Mouse (Mus musculus): ENCODE measurements around the gene Lpo.

Gene Lpo

DNA sequence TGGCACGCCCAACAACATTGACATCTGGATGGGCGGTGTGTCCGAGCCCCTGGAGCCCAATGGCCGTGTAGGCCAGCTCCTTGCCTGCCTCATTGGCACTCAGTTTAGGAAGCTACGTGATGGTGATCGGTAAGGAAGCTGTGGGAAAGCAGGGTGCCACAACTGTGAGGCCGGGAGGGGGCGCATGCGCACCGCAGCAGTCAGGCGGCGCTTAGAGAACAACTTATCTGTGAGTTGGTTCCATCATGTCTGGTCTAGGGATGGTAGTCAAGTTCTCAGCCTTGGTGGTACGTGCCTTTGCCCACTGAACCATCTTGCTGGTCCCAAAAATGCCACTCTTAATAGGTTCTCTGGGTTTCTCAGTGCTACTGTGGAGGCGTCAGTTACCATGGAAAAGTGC, 25.5 kb downstream of the Lpo start:
- peak; percentile 49 for DNase-seq

DNA sequence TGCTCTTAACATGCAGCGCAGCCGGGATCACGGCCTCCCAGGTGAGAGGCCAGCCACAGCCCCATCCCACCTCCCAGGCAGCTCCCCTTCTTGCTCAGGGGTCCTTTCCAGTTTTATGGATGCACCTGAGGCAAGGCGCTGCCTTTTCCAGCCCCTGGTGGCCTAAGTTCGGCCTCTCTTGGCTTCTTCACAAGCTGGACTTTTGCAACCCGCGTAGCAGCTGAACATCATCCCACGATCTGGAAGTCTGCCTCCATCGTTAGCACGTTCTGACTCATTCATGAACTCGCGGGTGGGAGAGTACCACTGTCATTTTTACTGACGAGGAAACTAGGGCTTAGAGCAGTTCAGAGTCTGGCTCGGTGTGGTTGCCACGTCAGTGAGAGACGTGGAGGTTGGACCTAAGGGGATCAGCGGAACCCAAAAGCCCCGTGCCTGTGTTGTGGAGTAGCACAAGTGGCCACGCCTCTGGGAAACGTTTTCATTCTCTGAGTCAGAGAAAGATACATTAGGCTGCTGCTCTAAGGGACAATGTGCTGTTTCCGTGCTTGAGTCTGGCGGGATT, 26.3 kb downstream of the Lpo start:
- no peak for DNase-seq

DNA sequence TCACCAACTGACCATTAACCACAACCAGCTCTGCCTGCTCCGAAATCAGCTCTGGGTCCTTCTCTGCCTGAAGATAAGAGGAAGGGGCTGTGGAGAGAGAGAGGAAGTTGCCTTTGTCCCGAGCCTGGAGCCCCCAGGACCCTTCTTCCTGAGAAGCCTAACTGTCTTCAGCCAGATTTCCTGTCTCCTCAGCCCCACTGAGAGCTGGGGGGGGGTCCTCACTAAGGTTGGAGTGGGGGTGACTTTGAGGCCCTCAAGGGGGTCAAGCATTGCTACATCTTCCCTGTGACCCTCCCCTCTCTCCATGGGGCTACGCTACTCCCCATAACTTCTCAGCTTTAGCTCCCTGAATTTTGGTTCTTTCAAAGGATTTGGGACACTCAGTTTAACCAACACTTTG, 34.6 kb downstream of the Lpo start, which contains the start of gene Mpo:
TSS of gene Mpo (plus strand) at position 122 of the 400 bp plus-strand sequence.
- DNase-seq = no peak

DNA sequence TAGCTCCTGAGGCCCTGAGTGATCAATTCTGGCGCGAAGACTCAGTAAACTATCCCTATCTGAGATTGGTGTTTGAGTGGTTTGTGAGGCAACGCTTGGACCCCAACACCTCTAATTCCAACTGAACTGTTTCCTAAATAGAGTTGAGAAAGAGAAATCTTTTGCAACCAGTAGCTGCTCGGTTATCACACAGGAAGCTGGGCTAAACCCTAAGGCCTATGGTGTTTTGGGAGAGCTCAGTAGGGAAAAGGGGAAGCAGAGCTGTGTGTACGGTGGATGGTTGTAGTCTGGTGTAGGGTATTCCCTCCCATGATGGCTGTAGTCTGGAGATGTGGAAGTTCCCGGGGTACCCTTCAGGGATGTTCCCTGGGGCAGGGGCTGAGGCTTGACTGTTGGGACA, 38.0 kb downstream of the Lpo start:
- no peak for DNase-seq

DNA sequence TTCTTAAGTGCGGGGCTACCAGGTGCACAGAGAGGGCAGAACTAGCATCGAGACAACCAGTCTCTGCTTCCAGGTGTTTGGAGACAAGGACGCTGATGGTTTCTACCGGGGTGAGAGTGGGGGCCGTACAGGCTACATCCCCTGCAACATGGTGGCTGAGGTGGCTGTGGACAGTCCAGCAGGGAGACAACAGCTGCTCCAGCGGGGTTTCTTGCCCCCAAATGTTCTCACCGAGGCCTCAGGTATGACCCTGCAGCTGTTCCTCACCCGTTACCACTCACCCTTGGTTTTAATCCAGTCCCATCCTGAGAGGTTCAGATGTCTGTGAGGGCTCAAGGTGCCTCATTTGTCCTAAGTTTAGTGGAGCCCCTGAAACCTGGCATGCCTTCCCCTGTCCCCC, 48.0 kb downstream of the Lpo start:
- DNase-seq = no peak

DNA sequence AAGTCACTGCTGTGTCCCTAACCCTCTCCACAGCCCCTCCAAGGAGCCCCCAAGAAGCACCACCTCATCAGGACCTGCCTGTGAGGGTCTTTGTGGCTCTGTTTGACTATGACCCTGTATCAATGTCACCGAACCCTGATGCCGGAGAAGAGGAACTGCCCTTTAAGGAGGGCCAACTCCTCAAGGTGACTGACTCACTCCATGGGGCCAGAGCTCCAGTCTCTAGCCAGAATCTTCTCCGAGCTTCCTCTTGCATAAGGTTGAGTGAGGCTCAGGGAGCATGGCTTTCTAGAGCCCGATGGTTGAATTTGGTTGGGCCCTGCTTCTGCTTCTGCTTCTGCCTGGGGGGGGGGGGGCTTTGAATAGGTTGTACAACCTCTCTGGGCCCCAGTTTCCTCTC, 48.7 kb downstream of the Lpo start:
- no peak for DNase-seq

DNA sequence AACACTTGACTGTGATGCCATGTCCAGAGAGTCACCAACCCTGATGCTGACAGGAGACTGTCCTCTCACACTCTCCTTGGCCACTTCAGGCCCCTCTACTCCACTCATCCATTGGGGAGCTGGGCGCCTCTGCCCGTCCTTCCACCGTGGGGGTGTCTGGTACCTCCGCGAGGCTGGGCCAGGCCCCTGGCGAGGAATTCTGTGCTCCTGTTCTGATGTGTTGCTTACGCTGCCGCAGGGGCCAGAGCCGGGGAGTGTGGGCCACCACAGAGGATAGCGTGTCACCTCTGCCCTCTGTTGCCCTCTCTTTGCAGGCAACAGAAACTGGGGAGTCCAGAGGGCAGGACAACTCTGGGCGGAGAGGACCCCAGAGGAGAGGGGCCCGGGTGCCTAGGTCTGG, 49.2 kb downstream of the Lpo start:
- DNase-seq = no peak

DNA sequence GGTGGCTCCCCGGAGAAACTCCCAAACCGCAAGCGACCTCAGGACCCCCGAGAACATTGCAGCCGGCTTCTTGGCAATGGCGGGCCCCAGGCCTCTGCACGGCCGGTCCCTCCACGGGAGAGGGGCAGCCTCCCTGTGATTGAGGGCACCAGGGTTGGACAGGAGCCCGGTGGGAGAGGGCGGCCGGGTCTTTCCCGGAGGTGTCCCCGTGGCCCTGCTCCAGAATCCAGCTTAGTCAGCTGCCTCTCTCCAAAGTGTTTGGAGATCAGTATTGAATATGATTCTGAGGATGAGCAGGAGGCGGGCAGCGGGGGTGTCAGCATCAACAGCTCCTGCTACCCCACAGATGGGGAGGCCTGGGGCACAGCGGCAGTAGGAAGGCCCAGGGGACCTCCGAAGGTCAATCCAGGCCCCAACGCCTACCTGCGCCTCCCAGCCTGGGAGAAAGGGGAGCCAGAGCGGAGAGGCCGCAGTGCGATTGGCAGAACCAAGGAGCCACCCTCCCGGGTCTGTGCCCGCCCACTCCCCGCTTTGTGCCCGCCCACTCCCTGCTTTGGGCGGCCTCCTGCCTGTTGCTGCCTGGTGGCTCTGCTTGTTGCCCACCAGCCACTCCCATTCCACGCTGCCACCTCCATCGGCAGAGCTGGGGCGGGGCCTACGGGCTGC, 49.9 kb downstream of the Lpo start:
- peak; percentile 87 for DNase-seq

DNA sequence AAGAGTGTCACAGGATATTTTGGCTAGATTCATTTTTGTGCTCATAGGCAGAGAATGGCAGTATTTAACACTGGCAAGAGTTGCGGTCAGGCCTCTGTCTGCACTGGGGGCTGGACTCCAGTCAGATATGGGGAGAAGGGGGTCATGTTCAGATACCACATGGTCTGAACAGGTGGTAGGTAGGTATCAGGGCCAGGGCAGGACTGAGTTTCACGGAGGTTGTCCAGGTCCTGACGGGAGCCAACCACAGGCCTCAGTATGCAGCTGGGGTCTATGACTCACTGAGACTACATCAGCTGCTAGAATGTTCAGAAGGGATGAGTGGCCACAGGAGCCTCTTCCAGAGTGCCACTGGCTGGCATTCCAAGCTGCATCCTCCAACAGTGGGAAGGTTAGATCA, 55.7 kb downstream of the Lpo start:
- DNase-seq = no peak

DNA sequence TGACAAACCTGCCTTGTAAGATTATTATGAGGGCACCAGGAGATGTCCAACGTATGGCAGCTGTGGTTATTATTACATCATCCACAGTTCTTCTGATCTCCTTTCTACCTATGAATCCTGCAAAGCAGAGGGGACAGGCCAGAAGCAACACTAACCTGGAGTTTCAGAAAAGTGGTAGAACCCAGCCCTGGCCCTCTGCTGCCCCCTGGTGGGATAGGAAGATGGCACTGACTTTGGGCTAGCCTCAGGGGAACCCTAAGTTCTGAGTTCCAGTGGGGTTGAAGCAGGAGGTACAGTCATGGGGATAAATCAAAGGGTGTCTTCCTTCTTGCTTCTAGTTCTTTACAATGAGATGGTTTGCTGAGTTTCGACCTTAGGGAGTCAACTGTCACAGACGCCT, 57.1 kb downstream of the Lpo start:
- DNase-seq = peak; percentile 65

DNA sequence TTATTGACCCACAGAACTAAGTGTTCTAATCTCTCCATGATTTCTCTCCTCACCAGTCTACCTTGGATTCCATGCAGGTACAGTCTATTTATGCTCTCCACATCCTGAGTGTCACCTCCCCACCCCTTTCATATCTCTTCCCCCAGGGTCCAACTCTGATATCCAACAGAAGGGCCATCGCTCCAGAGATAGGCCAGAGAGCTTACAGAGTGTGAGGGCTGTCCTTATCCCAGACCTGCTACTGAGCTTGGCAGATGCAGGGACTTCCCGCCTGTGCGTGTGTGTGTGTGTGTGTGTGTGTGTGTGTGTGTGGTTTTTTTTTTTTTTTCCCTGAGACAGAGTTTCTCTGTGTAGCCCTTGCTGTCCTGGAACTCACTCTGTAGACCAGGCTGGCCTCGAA, 59.3 kb downstream of the Lpo start:
- DNase-seq = no peak

DNA sequence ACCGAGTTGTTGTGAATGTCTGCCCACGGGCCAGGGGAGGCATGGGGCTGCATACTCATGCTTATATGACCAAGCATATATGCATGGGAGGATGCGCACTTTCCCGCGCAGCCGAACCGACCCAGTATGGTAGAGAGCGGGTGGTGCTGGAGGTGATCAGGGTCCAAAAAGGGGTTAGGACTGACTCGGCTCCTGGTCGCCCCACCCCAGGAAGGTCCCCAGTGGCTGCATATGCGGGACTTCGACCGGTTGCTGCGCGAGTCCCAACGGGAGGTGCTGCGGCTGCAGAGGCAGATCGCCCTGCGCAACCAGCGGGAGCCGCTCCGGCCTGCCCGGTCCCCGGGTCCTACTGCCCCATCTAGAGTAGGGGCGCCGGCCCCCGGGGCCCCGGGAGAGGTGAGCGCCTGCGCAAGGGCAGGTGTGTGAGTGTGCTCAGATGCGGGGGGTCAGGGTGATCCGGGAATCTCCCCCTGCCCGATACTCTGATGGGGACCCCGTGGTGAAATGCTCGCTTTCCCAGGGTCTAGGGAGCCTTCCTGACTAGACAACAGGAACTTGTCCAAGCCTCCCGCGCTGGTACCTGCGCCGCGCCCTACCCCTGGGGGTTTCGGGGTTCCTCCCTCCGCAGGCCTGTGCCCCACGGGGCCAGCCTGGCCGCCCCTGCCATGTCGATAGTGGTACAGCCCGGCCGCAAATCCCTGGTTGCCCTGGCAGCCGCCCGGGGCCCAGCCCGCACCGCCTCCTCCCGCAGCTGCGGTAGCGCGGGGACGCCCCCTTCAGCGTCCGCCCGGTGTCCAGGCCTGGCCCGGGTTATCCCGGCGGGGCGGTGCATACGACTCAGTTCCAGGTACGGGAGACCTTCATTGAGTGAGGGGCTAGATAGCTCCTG, 63.9 kb downstream of the Lpo start:
- peak; percentile 85 for DNase-seq

DNA sequence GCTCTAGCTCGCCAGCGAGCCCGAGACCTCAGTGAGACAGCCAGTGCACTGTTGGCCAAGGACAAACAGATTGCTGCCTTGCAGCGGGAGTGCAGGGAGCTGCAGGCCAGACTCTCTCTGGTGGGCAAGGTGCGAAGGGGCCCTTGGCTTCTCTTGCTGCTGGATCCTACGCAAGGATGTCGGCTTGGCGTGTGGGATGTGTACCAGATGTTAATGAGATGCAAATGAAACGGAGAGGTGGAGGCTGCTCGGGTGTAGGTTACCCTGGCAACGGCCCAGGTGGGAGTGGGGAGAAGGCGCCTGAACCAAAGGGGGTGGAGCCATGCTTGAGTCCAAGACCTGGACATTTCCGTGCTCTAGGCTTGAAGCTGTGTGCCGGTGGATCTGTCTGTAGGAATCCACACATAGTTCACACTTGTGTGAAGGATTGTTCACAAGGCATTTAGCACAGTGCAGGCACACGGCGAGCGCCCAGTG, 64.5 kb downstream of the Lpo start:
- peak; percentile 69 for DNase-seq

DNA sequence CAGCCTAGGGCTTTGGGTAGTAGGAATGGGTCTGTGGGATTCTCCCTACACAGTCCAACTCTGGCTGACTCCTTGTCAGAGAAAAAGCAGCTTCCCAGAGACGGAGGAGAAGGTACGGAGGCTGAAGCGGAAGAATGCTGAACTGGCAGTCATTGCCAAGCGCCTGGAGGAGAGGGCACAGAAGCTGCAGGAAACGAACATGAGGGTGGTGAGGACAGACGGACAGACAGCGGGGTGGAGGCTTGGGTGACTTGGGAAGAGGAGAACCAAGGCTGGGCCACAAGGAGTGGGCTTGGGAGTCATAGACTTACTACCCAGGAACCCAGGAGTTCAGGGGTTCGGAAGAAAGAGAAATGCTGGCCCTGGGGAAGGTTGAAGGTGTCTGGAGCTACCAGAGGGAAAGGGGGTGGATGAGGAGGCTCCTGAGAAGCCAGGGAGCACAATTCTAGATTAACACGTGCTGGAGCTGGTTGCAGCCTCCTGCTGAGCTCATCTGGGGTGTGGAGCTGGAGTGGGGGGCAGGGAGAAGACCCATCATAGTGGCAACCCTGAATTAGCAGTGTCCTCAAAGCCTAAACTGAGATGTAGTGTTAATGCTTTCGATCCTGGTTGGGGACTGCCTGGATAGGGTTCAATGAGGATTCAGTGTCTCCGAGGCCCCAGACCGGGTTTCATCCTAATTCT, 65.2 kb downstream of the Lpo start:
- DNase-seq = no peak

DNA sequence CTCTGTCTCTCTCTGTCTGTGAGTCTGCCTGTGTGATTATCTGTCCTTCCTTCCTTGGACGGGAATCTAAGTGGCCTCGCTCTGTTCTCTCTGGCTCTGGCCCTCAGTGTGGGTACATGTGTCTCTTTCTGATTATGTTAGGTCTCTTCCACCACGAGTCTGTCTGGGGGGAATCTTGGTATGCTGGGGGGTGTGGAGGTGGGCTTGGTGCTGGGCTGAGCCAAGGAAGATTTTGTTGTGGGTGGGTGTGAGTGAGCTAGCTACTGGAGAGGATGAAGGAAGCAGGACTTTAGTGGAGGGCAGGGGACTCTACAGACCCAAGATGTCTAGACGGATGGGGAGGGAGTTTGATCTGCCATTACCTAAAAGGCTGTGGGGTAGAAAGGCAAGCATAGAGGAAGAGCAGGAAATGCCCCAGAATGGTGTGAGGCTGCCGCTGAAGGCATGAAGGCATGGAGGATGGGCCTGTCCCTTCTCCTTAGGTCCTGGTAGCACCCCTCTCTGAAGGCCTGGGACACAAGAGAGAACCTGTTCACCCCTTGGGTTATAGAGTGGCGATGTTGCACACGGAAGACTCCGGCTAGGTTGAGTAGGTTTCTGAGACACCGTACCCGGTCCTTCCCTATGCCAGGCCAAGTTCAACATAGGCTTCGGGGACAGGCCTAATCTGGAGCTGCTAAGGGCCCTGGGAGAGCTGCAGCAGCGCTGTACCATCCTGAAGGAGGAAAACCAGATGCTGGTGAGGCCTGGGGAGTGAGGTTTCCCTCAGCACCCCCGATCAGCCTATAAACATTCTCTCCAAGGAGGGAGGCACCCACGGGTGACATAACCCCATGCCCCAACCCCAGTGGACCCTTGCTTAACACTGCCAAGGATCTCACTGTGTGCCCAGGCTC, 66.0 kb downstream of the Lpo start:
- no peak for DNase-seq

DNA sequence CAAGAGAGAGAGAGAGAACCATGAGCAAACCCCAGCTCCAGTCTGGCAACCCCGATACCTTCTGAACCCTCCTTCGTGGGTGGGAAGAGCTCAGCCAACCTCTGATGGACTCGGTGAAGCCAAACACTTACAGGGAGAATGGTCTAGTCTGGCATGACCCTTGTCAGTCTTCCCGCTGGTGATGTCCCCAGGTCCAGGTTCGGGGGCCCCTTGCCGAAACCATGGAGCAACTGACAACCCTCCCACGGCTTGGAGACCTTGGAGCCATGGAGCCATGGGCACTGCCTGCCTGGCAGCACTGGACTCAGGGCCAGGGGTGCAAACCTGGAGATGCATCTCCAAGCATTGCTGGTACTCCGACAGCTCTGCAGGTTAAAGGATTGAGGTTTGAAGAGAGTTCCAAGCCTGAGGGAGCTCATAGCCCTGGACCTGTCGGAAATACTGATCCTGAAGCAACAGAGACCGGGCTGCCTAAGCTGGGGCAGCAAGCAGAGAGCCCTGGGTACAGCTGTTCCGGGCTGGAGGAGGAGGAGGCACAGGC, 66.8 kb downstream of the Lpo start:
- DNase-seq = no peak

DNA sequence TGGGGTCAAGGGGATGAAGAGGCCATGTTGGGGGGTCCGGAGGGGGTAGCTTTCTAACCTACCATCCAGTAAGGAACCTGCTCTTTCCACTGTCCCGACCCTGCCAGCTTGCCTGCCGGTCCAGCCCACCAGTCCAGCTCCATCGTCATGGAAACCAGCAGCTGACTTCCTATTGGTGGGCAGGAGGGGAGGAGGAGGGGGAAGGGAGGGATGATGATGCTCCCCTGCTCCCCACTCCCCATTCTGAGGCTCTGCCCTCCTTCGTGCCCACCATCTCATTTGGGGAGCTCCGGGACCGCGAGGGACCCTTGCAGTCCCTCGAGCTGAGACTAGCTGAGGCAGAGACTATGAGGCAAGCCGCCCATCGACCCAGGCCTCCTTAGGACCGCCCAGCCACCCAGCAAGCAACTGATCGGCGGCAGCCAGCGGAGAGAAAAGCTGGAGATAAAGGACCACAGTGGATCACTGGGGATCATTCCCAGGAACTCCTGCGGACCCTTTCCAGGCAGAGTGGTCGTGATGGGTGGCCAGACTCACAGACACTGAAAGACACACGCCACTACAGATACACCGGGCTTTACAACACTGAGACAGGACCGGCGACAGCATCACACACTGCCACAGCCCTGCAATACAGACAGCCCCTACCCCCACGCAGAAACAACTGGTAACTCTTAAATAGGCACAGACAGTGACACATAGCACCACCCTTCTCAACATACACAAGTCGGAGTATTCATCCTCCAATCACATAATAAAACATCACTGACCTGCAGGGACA, 67.6 kb downstream of the Lpo start, which contains the start of gene Tspoap1:
TSS of gene Tspoap1 (plus strand) at position 241 of the 781 bp plus-strand sequence.
- DNase-seq = peak; percentile 76

DNA sequence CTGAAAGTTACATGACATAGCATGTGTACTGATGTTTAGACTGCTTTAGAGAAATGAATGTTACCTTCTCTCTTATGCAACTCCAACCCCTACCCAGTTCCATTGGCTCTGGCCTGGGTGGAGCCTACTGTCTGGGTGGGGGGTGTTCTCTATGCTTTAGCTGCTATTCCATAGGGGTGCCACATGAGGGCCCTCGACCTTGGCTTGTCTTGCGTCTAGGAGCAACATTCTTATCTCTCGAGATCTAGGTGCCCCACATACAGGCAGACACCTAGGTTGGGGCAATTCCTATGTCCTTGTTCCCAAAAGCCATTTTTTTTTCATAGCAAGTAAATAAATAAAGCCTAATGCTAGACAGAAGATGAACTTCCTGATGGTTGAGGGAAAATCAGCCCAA, 68.5 kb downstream of the Lpo start:
- peak; percentile 54 for DNase-seq

DNA sequence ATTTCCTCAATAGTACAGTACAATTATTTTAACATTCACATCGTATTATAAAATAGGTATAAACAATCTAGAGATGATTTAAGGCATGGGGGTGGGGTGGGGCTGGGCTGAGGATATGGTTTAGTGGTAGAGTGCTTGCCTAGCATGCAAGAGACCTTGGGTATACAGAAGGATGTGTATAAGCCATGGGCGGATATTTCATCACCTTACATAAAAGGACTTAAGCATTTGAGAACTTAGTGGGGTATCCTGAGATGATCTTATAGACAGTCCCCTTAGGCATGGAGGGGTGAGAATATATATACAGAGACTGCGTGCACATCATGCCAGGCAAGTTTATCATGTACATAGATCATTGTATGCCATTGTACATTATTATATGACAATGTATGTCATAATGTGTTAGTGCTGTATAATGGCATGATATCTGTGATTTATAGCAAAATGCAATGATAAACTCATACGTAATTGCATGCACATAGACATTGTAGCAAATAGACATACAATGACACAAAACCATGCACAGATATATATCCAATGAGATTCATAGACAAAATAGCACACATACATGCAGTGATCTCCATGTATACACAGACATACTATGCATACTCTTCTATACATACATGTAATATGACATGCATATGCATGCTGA, 69.0 kb downstream of the Lpo start:
- DNase-seq = no peak

DNA sequence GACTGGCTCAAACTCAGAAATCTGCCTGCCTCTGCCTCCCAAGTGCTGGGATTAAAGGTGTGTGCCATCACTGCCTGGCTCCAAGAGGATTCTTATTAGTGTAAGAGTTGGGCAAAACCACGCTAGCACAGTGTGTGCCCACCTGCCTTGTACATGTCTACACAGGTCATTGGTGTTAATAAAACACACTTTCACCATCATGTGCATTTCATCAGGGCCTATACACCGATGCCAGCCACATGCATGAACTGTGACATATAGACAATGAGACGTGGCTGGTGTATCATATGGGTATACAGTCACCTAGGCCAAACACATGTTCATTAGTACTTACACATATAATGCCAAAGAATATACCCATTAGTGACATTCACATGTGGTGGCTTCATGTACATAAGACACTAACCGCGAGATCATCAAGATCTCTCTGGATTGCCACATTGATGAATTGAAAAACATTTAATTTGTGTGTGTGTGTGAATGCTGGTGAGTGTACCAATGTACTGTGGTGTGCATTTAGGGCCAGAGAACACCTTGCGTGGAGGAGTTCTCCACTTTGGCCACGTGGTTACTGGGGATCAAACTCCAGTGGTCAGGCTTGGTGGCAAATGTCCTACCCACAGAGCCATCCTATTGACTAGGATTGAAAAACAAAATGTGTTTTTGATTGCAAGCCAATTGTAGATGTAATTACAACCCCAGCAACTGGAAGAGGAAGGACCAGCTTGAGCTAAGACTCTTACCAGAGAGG, 69.8 kb downstream of the Lpo start:
- DNase-seq = no peak
